Mouse (Mus musculus): ENCODE measurements around the gene Ephb2.

The Ephb2 gene

DNA sequence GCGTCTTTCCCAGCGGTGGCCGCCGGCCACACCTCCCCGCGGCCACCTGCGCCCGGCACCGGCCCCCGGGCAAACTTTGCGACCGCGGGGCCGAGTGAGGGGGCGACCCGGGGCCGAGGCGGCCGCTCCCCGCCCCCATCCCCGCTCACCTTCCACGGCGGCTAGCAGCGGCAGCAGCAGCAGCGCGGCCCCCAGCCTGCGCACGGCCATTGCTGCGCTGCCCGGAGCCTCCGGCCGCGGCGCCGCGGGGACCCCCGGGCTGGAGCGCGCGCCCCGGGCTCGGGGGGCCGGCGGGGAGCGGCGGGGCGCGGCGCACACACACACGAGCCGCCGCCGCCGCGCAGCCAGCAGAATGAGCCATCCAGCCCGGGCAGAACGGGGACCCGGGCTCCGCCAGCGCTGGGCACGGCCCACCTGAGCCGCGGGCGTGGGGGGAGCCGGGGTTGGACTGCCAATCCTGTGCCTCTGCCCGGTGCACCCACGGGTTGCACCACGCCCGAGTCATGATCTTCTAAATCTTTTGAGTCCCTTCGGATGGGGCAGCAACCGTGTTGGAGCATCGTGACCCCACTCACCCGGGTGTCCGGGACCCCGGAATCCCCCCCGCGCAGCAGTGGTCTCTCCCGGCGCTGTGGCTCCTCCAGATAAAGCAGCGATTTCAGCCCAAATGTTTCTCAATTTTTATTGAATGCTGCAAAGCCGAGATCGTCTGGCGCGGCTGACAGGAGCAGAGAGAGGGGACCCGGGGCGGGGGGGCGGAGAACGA is at the start of gene Ephb2:
Gene Ephb2 (minus strand): TSS at position 368 of the 766 bp plus-strand sequence.
- DNase-seq (ENCODE audit: low spot score in 2 of 2) = peak; percentile 65 to 66

- no peak for DNase-seq (ENCODE audit: low spot score in 2 of 2)
Observed at GRCm38 (mm10) chr4:136878601-136879000, 42.8 kb upstream of the Ephb2 start.

DNA sequence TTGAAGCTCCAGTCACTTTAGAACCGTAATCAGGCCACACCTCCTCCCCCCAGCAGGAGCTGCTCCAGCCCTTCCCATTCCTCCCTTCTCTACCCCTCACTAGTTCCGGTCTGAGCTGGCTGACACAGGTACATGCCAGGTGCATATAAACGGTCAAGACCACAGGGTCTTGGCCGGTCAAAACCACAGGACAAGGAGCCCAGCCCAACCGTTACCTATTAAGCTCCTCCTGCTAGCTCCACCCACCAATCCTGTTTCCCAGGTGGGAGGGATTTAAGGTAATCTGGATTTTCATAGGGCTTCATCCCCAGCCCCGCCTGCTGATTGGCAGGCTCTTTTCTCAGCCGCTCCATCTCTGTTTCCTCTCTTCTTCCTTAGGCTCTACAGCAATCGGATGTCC is 42.4 kb upstream of the Ephb2 start:
- DNase-seq (ENCODE audit: low spot score in 2 of 2) = no peak

DNA sequence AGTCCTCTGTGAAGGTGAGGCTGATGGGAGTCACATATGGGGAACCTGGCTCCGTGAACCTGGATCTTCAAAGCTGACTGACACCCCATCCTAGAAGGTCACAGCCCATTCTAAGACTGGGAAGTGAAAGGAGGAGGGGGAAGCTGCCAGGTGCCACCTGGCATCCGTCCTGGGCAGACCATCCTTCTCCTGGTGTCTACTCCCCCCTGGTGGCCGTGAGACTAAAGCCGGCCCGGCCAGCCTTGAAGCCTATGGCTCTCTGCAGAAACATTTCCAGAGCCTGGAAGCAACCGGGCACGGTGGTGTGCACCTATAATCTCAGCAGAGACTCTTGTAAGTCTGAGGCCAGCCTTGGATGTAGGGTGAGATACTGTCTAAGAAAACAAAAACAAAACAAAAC is 41.2 kb upstream of the Ephb2 start:
- DNase-seq (ENCODE audit: low spot score in 2 of 2) = peak; percentile 29 to 40

DNA sequence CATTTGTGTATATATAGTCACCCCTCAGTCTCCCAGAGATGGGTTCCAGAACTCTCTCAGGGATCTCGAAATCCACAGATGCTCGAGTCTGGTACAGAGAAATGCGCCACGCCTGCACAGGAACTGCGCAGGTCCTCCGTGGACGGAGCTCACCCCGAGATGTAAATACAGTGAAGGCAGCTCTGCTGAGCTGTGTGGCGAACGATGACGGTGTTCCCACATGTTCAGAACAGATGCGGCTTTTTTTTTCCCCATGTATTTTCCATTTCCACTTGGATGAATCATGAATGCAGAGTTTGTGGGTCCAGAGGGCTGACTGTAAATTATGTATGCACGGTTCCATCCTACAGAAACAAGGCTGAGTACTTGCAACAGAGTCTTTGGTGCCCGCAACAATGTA is 39.2 kb upstream of the Ephb2 start:
- no peak for DNase-seq (ENCODE audit: low spot score in 2 of 2)

- DNase-seq (ENCODE audit: low spot score in 2 of 2) = no peak
Observed at GRCm38 (mm10) chr4:136868371-136868770, 32.6 kb upstream of the Ephb2 start.

GRCm38 (mm10) chr4:136867690-136868345 is 32.0 kb upstream of the Ephb2 start:
- DNase-seq (ENCODE audit: low spot score in 2 of 2) = no peak

- no peak for DNase-seq (ENCODE audit: low spot score in 2 of 2)
Observed at GRCm38 (mm10) chr4:136865531-136865930, 29.7 kb upstream of the Ephb2 start.

- DNase-seq (ENCODE audit: low spot score in 2 of 2) = no peak
Observed at GRCm38 (mm10) chr4:136864751-136865470, 29.1 kb upstream of the Ephb2 start.

- DNase-seq (ENCODE audit: low spot score in 2 of 2) = no peak
Observed at GRCm38 (mm10) chr4:136863517-136863916, 27.7 kb upstream of the Ephb2 start.

DNA sequence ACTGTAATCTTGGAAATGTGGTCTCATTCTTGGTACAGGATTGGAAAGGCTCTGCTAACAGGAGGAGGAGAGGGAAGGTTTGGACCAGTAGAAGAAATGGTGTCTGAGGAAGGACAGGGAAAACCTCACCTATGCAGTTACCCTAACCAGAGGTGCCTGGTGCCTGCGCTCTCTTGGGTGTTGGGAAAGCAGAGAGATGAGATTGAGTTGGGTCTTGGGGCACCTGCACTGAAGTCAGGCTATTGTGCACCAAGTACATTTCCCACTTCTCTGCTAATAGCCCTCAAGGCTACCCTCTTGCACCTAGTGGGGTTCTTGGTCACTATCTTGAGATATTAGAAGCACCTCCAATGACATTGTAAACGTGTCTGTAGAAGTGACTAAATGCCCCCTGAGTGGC is 26.6 kb upstream of the Ephb2 start:
- DNase-seq (ENCODE audit: low spot score in 2 of 2) = no peak

DNA sequence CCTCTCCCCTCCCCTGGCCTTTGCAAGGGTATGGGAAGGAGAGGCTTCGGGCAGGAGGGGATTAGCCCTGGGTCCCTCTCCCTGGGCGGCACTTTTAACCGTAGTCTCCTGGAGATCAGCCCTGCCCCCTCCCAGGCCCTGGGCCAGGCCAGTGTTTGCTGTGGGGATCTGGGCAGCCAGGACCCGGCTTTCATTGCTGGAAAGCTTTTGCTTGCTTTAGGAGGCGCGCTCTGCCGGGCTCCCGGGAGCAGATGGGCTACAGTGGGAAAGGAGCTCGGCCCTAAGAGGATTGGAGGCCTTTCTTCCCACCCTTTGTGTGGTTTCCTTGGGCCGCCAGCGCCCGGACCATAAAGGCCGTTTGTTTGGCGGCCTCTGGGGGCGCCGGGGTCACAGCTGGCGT is 26.0 kb upstream of the Ephb2 start:
- no peak for DNase-seq (ENCODE audit: low spot score in 2 of 2)

- DNase-seq (ENCODE audit: low spot score in 2 of 2) = no peak
Observed at GRCm38 (mm10) chr4:136860022-136860421, 24.2 kb upstream of the Ephb2 start.

DNA sequence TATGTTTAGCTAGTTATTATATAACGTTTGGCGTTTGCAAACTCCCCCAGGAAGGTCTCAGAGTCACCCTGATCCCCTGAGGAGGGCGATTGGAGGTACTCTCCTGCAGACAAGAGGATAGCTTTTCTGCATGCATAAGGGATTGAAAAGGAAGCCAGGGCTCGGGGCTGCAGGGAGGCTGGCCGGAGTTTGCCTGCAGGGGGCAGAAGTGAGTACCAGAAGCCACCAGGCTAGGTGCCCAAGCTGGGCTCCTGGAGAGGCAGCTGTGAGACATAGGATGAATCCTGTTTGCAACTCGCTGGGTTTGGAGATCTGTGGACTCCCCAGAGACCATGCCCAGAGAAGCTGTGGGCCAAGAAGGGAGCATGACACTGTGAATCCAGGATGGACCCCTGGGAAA is 19.3 kb upstream of the Ephb2 start:
- DNase-seq (ENCODE audit: low spot score in 2 of 2) = no peak

DNA sequence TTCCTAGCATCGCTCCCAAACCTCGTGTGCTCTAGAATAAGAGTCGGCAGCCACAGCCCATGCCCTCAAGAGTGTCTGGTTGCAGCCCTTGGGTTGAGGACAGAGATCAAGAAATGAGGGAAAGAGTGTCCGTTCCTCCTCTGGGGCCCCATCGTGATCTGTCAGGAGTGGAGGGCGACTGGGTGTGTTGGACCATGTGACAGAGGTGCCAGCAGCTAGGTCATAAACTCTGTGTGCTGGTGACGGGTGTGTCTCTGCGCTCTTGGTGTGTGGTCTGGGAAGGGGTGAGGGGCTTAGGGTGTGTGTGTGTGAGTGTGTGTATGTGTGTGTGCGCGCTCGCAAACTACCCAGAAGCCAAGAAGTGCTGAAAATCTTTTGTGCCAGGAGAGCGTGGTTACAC is 17.2 kb upstream of the Ephb2 start:
- no peak for DNase-seq (ENCODE audit: low spot score in 2 of 2)

DNA sequence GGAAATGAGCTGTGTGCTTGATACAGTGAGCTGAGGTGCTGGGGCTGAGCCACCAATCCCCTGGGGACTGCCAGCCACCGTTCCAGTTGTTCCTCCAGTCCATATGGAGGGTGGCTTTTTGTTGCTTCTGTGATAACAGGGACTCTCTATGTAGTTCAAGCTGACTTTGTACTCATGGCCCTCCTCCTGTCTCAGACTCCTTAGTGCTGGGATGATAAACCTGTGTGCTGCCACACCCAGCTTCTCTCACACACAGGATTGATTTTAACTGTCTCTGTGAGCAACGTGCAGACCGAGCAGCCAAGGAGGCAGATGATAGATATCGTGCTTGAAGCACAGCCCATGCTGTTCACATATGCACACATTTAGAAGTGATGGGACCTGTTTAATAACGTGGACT is 16.3 kb upstream of the Ephb2 start:
- DNase-seq (ENCODE audit: low spot score in 2 of 2) = no peak

GRCm38 (mm10) chr4:136848565-136848964 is 12.8 kb upstream of the Ephb2 start:
- no peak for DNase-seq (ENCODE audit: low spot score in 2 of 2)

DNA sequence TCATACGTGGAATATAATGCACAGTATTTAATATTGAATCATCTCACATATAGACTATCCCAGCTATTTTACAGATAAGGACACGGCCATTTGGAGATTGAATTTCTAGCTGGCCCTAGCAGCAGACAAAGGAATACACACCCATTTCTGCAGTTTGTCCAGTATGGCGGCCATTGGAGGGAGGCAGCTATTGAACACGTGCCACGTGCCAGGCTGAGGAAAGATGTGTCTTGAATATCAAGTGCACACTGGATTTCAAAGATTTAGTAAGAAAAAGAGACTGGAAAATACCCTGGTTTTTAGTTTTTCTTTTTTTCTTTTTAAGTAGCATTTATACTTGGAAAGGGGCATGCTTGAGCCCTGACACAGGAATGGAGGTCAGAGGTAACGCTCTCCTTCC is 11.4 kb upstream of the Ephb2 start:
- DNase-seq (ENCODE audit: low spot score in 2 of 2) = no peak

- DNase-seq (ENCODE audit: low spot score in 2 of 2) = no peak
Observed at GRCm38 (mm10) chr4:136842802-136843201, 7.0 kb upstream of the Ephb2 start.

DNA sequence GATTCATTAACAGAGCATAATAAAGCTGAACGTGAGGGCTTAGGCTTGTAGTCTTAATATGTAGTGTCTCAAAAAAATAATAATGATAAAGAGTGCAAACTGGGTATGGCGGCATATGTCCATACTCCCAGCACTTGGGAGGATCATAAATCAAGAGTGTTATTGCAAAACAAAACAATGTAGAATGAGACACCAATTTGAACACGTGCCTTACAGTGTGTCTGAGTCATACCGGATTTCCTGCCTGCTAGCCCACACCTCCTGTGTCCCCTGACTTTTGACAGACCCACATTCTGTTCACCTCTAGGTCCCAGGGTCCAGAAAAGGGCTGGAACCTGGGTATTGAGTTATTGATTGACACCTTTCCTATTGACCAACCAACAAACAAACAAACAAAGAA is 6.2 kb upstream of the Ephb2 start:
- DNase-seq (ENCODE audit: low spot score in 2 of 2) = no peak

GRCm38 (mm10) chr4:136841056-136841455 is 5.3 kb upstream of the Ephb2 start:
- peak; percentile 79 to 83 for DNase-seq (ENCODE audit: low spot score in 2 of 2)

DNA sequence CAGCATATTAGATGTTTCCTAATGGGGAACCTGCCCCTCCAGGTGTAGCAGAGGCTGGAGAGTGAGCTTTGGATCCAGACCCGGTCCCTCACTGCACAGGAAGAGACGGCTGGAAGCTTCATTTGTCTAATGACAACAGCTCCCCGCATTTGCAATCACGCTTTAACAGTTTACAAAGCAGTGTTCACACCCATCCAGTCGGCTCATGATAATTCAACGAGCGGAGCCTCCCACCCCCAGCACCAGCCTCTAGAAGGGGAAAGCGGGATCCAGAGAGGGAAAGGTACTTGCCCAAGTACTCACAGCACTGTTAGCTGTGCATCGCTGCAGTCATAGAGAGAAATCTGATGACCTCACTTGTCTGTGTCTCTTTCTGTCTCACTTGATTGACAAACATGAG is 2.7 kb upstream of the Ephb2 start:
- DNase-seq (ENCODE audit: low spot score in 2 of 2) = no peak

DNA sequence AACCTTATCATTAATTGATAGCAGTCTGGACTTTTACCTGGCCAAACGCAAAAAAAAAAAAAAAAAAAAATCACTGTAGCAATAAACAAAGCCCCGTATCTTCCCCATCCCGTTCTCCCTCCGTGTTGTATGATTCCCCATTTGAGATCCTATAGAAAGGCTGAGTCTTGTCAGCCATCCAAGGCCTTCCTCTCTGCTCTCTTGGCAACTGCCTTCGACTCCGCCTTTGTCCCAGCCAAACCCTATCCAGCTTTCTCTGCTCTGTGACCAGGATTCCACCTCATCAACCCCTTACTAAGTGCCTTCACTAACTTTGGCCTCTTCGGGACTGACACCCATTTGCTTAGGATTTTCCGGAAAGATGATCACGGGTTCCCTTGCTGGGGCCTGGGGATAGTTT is 2.2 kb upstream of the Ephb2 start:
- DNase-seq (ENCODE audit: low spot score in 2 of 2) = no peak

Data from frontal cortex, postnatal 25 days (tissue).